Mouse (Mus musculus) limb, embryonic 10.5 days (tissue): Measurements from ENCODE around the gene Htr6. TPM values are rescaled to one million over a fixed set of nuclear protein-coding genes. Genes with fewer than 3 reads are reported as not detected.

Source experiments
- DNase-seq: peaks from one replicate; pipeline ENCODE4 v3.0.0-alpha.2; 2017; ENCODE audit warnings: low spot score
- H3K27ac ChIP-seq: fragments of 300-500 bp; sonication (generic); 2 replicates; pipeline ENCODE4 v1.5.1; 2016; ENCODE audit warnings: mild to moderate bottlenecking
- H3K27me3 ChIP-seq: fragments of 300-500 bp; sonication (generic); 2 replicates; pipeline ENCODE4 v1.6.1; 2016; ENCODE audit warnings: low read depth, mild to moderate bottlenecking; ENCODE audit not compliant: poor library complexity, severe bottlenecking
- H3K36me3 ChIP-seq: fragments of 300-500 bp; sonication (generic); 2 replicates; pipeline ENCODE4 v1.6.1; 2016; ENCODE audit warnings: mild to moderate bottlenecking, moderate library complexity
- H3K4me1 ChIP-seq: fragments of 300-500 bp; sonication (generic); 2 replicates; pipeline ENCODE4 v1.6.1; 2016
- H3K4me3 ChIP-seq: fragments of 300-500 bp; sonication (generic); 2 replicates; pipeline ENCODE4 v1.5.1; 2016; ENCODE audit warnings: mild to moderate bottlenecking, moderate library complexity
- H3K9me3 ChIP-seq: fragments of 300-500 bp; sonication (generic); replicated peaks from 2 replicates; pipeline ENCODE4 v1.6.1; 2016; ENCODE audit warnings: mild to moderate bottlenecking
- WGBS: fragments of 180-500 bp; shearing (Covaris S2); methylation state at CpG from one replicate; pipeline ENCODE4 v1.1.7; 2016; 5-methylcytosine and 5-hydroxymethylcytosine counted together
- polyA plus RNA-seq: library from polyadenylated mRNA; unstranded; fragments of >200 nt; fragmentation: Nextera tagmentation; extraction: Ambion mirVana; gene quantifications from 2 replicates; pipeline ENCODE4 v1.2.1, GENCODE M21; 2016

The Htr6 gene
- polyA plus RNA-seq, 1 experiment from 2014 or later: not detected

- no peak for DNase-seq
- H3K4me1 ChIP-seq: peaks cover 25% of the 10 kb centered on the region
- peaks cover 44% of the 10 kb centered on the region for H3K27me3 ChIP-seq
These were observed 20.8 kb upstream of the Htr6 start for GRCm38 (mm10) chr4:139096201-139096600.

DNA sequence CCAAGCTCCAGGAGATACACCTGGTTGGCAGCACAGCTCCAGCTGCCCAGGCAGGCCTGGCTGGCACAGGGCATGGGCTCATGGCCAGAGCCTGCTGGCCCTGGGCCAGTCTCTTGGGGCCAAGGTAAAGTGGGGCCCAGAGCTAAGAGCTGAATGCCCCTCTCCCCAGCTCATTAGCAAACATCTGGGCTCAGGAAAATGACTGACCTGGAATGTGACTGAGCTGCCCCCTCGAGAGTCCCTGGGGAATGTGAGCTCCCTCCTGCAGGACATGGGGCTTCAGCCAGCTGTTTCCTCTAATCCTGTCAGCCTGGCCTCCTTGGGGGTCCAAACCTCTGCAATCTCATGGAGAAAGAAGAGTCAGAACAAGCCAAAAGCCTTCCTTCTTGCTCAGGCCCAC is 20.0 kb upstream of the Htr6 start:
- no peaks in the 10 kb centered on the region for H3K36me3 ChIP-seq
- DNase-seq: no peak
- H3K27ac ChIP-seq: no peak overlapping the region
- H3K4me1 ChIP-seq: peaks cover 33% of the 10 kb centered on the region
- H3K9me3 ChIP-seq: no peaks in the 10 kb centered on the region
- peaks cover 52% of the 10 kb centered on the region for H3K27me3 ChIP-seq
- 17% methylated on average over 1 of the region's 1 CpGs for WGBS
- no peak overlapping the region for H3K4me3 ChIP-seq

More at GRCm38 (mm10) chr4:139096201-139096600, 20.8 kb upstream of the Htr6 start:
- Histone ChIP-seq H3K9me3 (no peaks in the 10 kb centered on the region), H3K27ac (no peak overlapping the region), H3K36me3 (0 out of 2 replicates have a peak, but pooled peaks cover under 1% of the 10 kb centered on the region), H3K4me3 (no peak overlapping the region)
- WGBS: 69% methylated on average over 5 of the region's 5 CpGs

- Histone ChIP-seq H3K36me3 (no peaks in the 10 kb centered on the region), H3K9me3 (no peaks in the 10 kb centered on the region), H3K4me3 (peak overlapping the region; percentile 61), H3K27ac (peak overlapping the region; percentile 84), H3K27me3 (peaks cover 72% of the 10 kb centered on the region), H3K4me1 (peaks cover 34% of the 10 kb centered on the region)
- DNase-seq: no peak
- WGBS: 23% methylated on average over 13 of the region's 13 CpGs
These were observed 17.8 kb upstream of the Htr6 start for GRCm38 (mm10) chr4:139093196-139093530.

- Histone ChIP-seq H3K27ac (peak within 1 kb of the TSS; percentile 84), H3K4me3 (peak within 1 kb of the TSS; percentile 61), H3K27me3 (peaks cover 78% of the 10 kb centered on the region), H3K4me1 (peaks cover 34% of the 10 kb centered on the region), H3K9me3 (no peaks in the 10 kb centered on the region), H3K36me3 (no peaks in the 10 kb centered on the region)
- WGBS: 1% methylated on average over 105 of the region's 105 CpGs
- DNase-seq: peak; percentile 62
These were observed 17.2 kb upstream of the Htr6 start, which contains the start of gene Nbl1 for GRCm38 (mm10) chr4:139092356-139093195. Nbl1 (minus strand) TSS chr4:139092993.

- no peaks in the 10 kb centered on the region for H3K9me3 ChIP-seq
- peak overlapping the region; percentile 61 for H3K4me3 ChIP-seq
- H3K36me3 ChIP-seq: no peaks in the 10 kb centered on the region
- H3K27ac ChIP-seq: peak overlapping the region; percentile 84
- peaks cover 87% of the 10 kb centered on the region for H3K27me3 ChIP-seq
- peaks cover 34% of the 10 kb centered on the region for H3K4me1 ChIP-seq
- peak; percentile 76 for DNase-seq
- WGBS: 3% methylated on average over 28 of the region's 28 CpGs
These were observed 16.3 kb upstream of the Htr6 start for GRCm38 (mm10) chr4:139091478-139092355.

- 30% methylated on average over 7 of the region's 7 CpGs for WGBS
These were observed 15.7 kb upstream of the Htr6 start for GRCm38 (mm10) chr4:139091066-139091465.

GRCm38 (mm10) chr4:139090303-139090940 is 15.1 kb upstream of the Htr6 start:
- H3K9me3 ChIP-seq: no peaks in the 10 kb centered on the region
- peak overlapping the region; percentile 61; the same call in 1 of the 2 replicates for H3K4me3 ChIP-seq
- H3K27ac ChIP-seq: no peak overlapping the region
- peaks cover 89% of the 10 kb centered on the region for H3K27me3 ChIP-seq
- DNase-seq: no peak
- peaks cover 31% of the 10 kb centered on the region for H3K4me1 ChIP-seq
- 65% methylated on average over 15 of the region's 15 CpGs for WGBS
- no peaks in the 10 kb centered on the region for H3K36me3 ChIP-seq

More at GRCm38 (mm10) chr4:139091066-139091465, 15.7 kb upstream of the Htr6 start:
- peak; percentile 51 for DNase-seq
- Histone ChIP-seq H3K27ac (peak overlapping the region; percentile 84; the same call in 1 of the 2 replicates), H3K4me3 (peak overlapping the region; percentile 61), H3K4me1 (peaks cover 34% of the 10 kb centered on the region), H3K27me3 (peaks cover 91% of the 10 kb centered on the region), H3K36me3 (no peaks in the 10 kb centered on the region), H3K9me3 (no peaks in the 10 kb centered on the region)

- no peaks in the 10 kb centered on the region for H3K36me3 ChIP-seq
- H3K9me3 ChIP-seq: no peaks in the 10 kb centered on the region
- H3K4me3 ChIP-seq: no peak overlapping the region
- H3K27me3 ChIP-seq: peaks cover 90% of the 10 kb centered on the region
- peaks cover 28% of the 10 kb centered on the region for H3K4me1 ChIP-seq
- H3K27ac ChIP-seq: no peak overlapping the region
- DNase-seq: no peak
- WGBS: 53% methylated on average over 9 of the region's 9 CpGs
These were observed 13.8 kb upstream of the Htr6 start for GRCm38 (mm10) chr4:139088982-139089671.

DNA sequence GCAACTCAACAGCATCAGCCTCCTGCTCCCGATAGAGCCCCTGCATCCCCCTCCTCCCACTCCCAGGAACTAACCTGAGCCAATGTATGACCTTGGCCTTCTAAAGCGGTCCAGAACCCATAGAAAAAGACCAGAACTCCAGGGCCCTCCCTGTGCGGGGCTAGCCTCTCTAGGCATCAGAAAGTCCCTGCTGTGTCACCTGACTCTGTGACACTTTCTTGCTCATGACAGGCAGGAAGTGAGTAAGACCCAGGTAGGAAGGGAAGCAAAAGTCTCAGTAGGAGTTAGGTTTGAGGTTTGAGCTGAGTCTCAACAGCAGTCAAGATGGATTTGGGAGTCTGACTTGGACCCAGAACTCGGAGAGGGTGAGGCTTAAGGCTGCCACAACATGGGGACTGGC is 11.6 kb upstream of the Htr6 start:
- DNase-seq: no peak
- Histone ChIP-seq H3K36me3 (no peaks in the 10 kb centered on the region), H3K27me3 (peaks cover 69% of the 10 kb centered on the region), H3K4me1 (peaks cover 33% of the 10 kb centered on the region), H3K27ac (no peak overlapping the region), H3K4me3 (no peak overlapping the region), H3K9me3 (no peaks in the 10 kb centered on the region)
- 60% methylated on average over 4 of the region's 4 CpGs for WGBS

DNA sequence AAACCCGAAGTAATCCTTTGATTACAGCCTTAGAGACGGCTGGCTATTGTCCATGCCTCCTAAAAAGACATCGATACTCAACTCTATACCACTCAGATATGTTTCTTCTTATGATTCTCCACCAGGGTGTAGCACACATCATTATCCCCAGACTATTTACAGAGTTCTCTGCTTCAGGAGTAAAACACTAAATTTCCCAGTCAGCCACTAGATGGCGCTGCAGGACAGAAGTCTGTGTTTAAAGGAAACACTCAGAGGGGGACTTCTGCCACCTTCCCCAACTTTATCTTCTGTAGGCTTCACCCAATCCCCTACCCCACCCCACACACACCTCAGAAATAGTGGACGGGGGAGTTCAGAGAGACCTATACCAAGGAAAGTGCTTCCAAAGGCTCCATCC is 10.7 kb upstream of the Htr6 start:
- DNase-seq: peak; percentile 91
- Histone ChIP-seq H3K27me3 (peaks cover 66% of the 10 kb centered on the region), H3K4me1 (peaks cover 23% of the 10 kb centered on the region), H3K36me3 (no peaks in the 10 kb centered on the region), H3K4me3 (no peak overlapping the region), H3K27ac (no peak overlapping the region), H3K9me3 (no peaks in the 10 kb centered on the region)
- WGBS: 21% methylated on average over 5 of the region's 5 CpGs

DNA sequence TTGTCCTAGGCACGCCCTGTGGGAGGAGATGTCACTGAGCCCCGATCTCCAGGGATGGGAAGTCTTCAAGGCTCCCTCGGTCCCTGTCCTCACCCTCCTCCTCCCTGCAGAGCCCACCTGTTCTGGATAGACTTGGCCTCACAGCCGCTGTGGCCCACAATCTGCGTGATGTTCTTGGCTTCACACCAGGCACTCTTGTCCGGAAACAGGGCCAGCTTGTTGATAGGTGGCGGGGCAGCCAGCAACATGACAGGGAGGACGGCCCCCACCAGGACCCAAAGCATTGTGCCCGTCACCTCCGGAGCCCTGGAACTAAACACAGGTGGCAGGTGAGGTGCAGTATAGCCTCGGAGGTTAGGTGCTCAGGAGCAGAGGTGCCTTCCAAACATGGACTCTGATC is 10.0 kb upstream of the Htr6 start:
- Histone ChIP-seq H3K27ac (no peak overlapping the region), H3K4me1 (peaks cover 16% of the 10 kb centered on the region), H3K9me3 (no peaks in the 10 kb centered on the region), H3K27me3 (peaks cover 59% of the 10 kb centered on the region), H3K4me3 (no peak overlapping the region), H3K36me3 (no peaks in the 10 kb centered on the region)
- WGBS: 69% methylated on average over 11 of the region's 11 CpGs
- no peak for DNase-seq
